Mouse (Mus musculus) heart, postnatal 0 days (tissue): ENCODE measurements around the gene Tnnt3. TPM values are rescaled to one million over a fixed set of nuclear protein-coding genes. Genes with fewer than 3 reads are reported as not detected.

Source experiments
- ATAC-seq: fragments of 200-750 bp; cut with Nextera tagmentation; 2 replicates; pipeline ENCODE4 v1.8.0; 2017; ENCODE audit warnings: low read depth, moderate number of reproducible peaks, moderate library complexity; ENCODE audit not compliant: insufficient read depth
- DNase-seq: peaks from one replicate; pipeline ENCODE4 v3.0.0-alpha.2; 2016; ENCODE audit warnings: low spot score
- H3K27ac ChIP-seq: fragments of 300-500 bp; sonication (generic); 2 replicates; pipeline ENCODE4 v1.5.1; 2014; ENCODE audit warnings: low read depth, mild to moderate bottlenecking
- H3K27me3 ChIP-seq: fragments of 300-500 bp; sonication (generic); 2 replicates; pipeline ENCODE4 v1.6.1; 2014; ENCODE audit warnings: low read length, mixed read lengths; ENCODE audit not compliant: control insufficient read depth, insufficient read depth
- H3K36me3 ChIP-seq: fragments of 300-500 bp; sonication (generic); replicated peaks from 2 replicates; pipeline ENCODE4 v1.6.1; 2014; ENCODE audit warnings: low read length, mixed read lengths; ENCODE audit not compliant: control insufficient read depth, insufficient read depth
- H3K4me1 ChIP-seq: fragments of 300-500 bp; sonication (generic); 2 replicates; pipeline ENCODE4 v1.6.1; 2014; ENCODE audit warnings: antibody characterized with exemption; ENCODE audit not compliant: control insufficient read depth, insufficient read depth
- H3K4me2 ChIP-seq: fragments of 300-500 bp; sonication (generic); 2 replicates; pipeline ENCODE4 v1.6.1; 2014; ENCODE audit warnings: low read depth, mild to moderate bottlenecking, low read length, moderate library complexity
- H3K4me3 ChIP-seq: fragments of 300-500 bp; sonication (generic); 2 replicates; pipeline ENCODE4 v1.5.1; 2014; ENCODE audit warnings: low read depth, low read length
- H3K9ac ChIP-seq: fragments of 300-500 bp; sonication (generic); replicated peaks from 2 replicates; pipeline ENCODE4 v1.6.1; 2014; ENCODE audit warnings: low read depth, low read length, mixed read lengths
- H3K9me3 ChIP-seq: fragments of 300-500 bp; sonication (generic); replicated peaks from 2 replicates; pipeline ENCODE4 v1.6.1; 2016; ENCODE audit warnings: low read length; ENCODE audit not compliant: control insufficient read depth
- CTCF ChIP-seq: IDR thresholded peaks from 2 replicates; pipeline ENCODE4 v1.5.1; 2016; ENCODE audit warnings: antibody characterized with exemption, control low read depth, low read depth
- EP300 ChIP-seq: IDR thresholded peaks from 2 replicates; pipeline ENCODE4 v1.6.1; 2016; ENCODE audit warnings: antibody characterized with exemption, low read depth
- WGBS: fragments of 180-500 bp; shearing (Covaris S2); extraction: QIAGEN DNeasy Blood & Tissue Kit; methylation state at CpG from one replicate; pipeline ENCODE4 v1.1.7; 2014; 5-methylcytosine and 5-hydroxymethylcytosine counted together
- polyA plus RNA-seq: library from polyadenylated mRNA; unstranded; fragments of >200 nt; fragmentation: Nextera tagmentation; extraction: Ambion mirVana; gene quantifications from 2 replicates; pipeline ENCODE4 v1.2.1, GENCODE M21; 2015
- total RNA-seq: library from RNA; depleted of rRNA; stranded (reverse); fragments of >200 nt; gene quantifications from 2 replicates; pipeline ENCODE4 v1.2.3, GENCODE M21; 2014; ENCODE audit warnings: low replicate concordance

Gene Tnnt3
- total and polyA plus RNA-seq, 2 experiments from 2014 or later, result 0.73 to 2.5 TPM

- 61% methylated on average over 4 of the region's 4 CpGs for WGBS
- no peak for DNase-seq
These were observed 36.5 kb downstream of the Tnnt3 start for GRCm38 (mm10) chr7:142535116-142535515.

GRCm38 (mm10) chr7:142535832-142536231 is 37.2 kb downstream of the Tnnt3 start:
- peaks cover 13% of the 10 kb centered on the region for H3K36me3 ChIP-seq
- no peaks in the 10 kb centered on the region for H3K9me3 ChIP-seq
- ATAC-seq (no peak), DNase-seq (no peak)
- H3K4me1 ChIP-seq, result peaks cover 15% of the 10 kb centered on the region
- no peaks in the 10 kb centered on the region for H3K27me3 ChIP-seq
- H3K27ac ChIP-seq, result peak overlapping the region; percentile 95
- no peak overlapping the region for H3K4me2 ChIP-seq
- TF ChIP-seq CTCF, result no peak
- TF ChIP-seq EP300, result no peak
- no peak overlapping the region for H3K9ac ChIP-seq
- 96% methylated on average over 5 of the region's 5 CpGs for WGBS
- H3K4me3 ChIP-seq, result no peak overlapping the region

More at GRCm38 (mm10) chr7:142535116-142535515, 36.5 kb downstream of the Tnnt3 start:
- Histone ChIP-seq H3K4me1 (peaks cover 15% of the 10 kb centered on the region), H3K9ac (0 out of 2 replicates have a peak overlapping the region, but pooled peaks have one; percentile 3), H3K27ac (peak overlapping the region; percentile 95), H3K9me3 (no peaks in the 10 kb centered on the region), H3K4me2 (no peak overlapping the region), H3K27me3 (no peaks in the 10 kb centered on the region), H3K36me3 (peaks cover 10% of the 10 kb centered on the region), H3K4me3 (no peak overlapping the region)
- no peak; the same call in 1 of the 2 replicates for ATAC-seq
- TF ChIP-seq EP300, result no peak
- TF ChIP-seq CTCF, result no peak

- no peak overlapping the region for H3K9ac ChIP-seq
- no peak overlapping the region for H3K27ac ChIP-seq
- TF ChIP-seq CTCF (no peak), EP300 (no peak)
These were observed 38.5 kb downstream of the Tnnt3 start for GRCm38 (mm10) chr7:142537181-142537580.

GRCm38 (mm10) chr7:142537879-142538278 is 39.2 kb downstream of the Tnnt3 start:
- 0 out of 2 replicates have a peak overlapping the region, but pooled peaks have one; percentile 21 for H3K27ac ChIP-seq
- ATAC-seq (no peak), DNase-seq (peak; percentile 59)
- peaks cover 15% of the 10 kb centered on the region for H3K36me3 ChIP-seq
- H3K4me1 ChIP-seq, result peaks cover 20% of the 10 kb centered on the region
- 0 out of 2 replicates have a peak overlapping the region, but pooled peaks have one; percentile 18 for H3K9ac ChIP-seq
- TF ChIP-seq CTCF, result peak; percentile 64
- TF ChIP-seq EP300, result no peak
- H3K9me3 ChIP-seq, result no peaks in the 10 kb centered on the region
- no peak overlapping the region for H3K4me3 ChIP-seq
- no peaks in the 10 kb centered on the region for H3K27me3 ChIP-seq
- H3K4me2 ChIP-seq, result no peak overlapping the region
- 12% methylated on average over 6 of the region's 6 CpGs for WGBS

More at GRCm38 (mm10) chr7:142537181-142537580, 38.5 kb downstream of the Tnnt3 start:
- Histone ChIP-seq H3K4me3 (no peak overlapping the region), H3K27me3 (no peaks in the 10 kb centered on the region), H3K4me2 (no peak overlapping the region), H3K36me3 (peaks cover 15% of the 10 kb centered on the region), H3K4me1 (peaks cover 15% of the 10 kb centered on the region), H3K9me3 (no peaks in the 10 kb centered on the region)
- DNase-seq, result no peak
- no peak for ATAC-seq
- 75% methylated on average over 5 of the region's 5 CpGs for WGBS

- DNase-seq (no peak), ATAC-seq (no peak)
- Histone ChIP-seq H3K27ac (peak overlapping the region; percentile 21; the same call in 1 of the 2 replicates), H3K9me3 (no peaks in the 10 kb centered on the region), H3K4me2 (no peak overlapping the region), H3K36me3 (peaks cover 15% of the 10 kb centered on the region), H3K4me1 (peaks cover 23% of the 10 kb centered on the region), H3K9ac (0 out of 2 replicates have a peak overlapping the region, but pooled peaks have one; percentile 18), H3K4me3 (no peak overlapping the region), H3K27me3 (no peaks in the 10 kb centered on the region)
- TF ChIP-seq CTCF (no peak), EP300 (no peak)
- 58% methylated on average over 4 of the region's 4 CpGs for WGBS
These were observed 39.7 kb downstream of the Tnnt3 start for GRCm38 (mm10) chr7:142538291-142538690.

- Histone ChIP-seq H3K9ac (no peak overlapping the region), H3K4me2 (no peak overlapping the region), H3K9me3 (no peaks in the 10 kb centered on the region), H3K4me3 (no peak overlapping the region), H3K36me3 (peaks cover 15% of the 10 kb centered on the region), H3K27ac (peak overlapping the region; percentile 21; the same call in 1 of the 2 replicates), H3K27me3 (no peaks in the 10 kb centered on the region), H3K4me1 (peaks cover 20% of the 10 kb centered on the region)
- WGBS, result 51% methylated on average over 6 of the region's 6 CpGs
- TF ChIP-seq EP300 (no peak), CTCF (no peak)
- DNase-seq (no peak), ATAC-seq (no peak)
These were observed 40.1 kb downstream of the Tnnt3 start for GRCm38 (mm10) chr7:142538766-142539165.
